ENCODE assay signal across 18 mouse cellular contexts in genomic region chr6:38834727-38835126, GRCm38 (mm10). TPM values are rescaled to one million over a fixed set of nuclear protein-coding genes. Genes with fewer than 3 reads are reported as not detected.
DNase-seq lines count a peak whose midpoint lies in the region; ATAC-seq and TF ChIP-seq lines count a peak whose summit lies in the region.
"Had no signal": no experiment of that assay in that cellular context is flagged by ENCODE, and none has a peak within 500 bp of the region (broad histone marks: within the 10 kb centered on the region; RNA-seq: fewer than 3 reads in every experiment).

No protein-coding gene starts in this region.

- TF ChIP-seq EP300 in liver, embryonic 14.5 days (IDR thresholded peaks at IDR 0.05; ENCODE audit: low read depth) = no peak

- H3K9me3 ChIP-seq in heart, embryonic 10.5 days = no peaks in the 10 kb centered on the region
- no peaks in the 10 kb centered on the region for H3K9me3 ChIP-seq in liver, embryonic 14.5 days (ENCODE audit: control insufficient read depth, low read length)
- H3K9me3 ChIP-seq: kidney, embryonic 15.5 days had no signal

- H3K4me2 ChIP-seq in liver, embryonic 14.5 days (ENCODE audit: low read depth) = peak overlapping the region; percentile 64
- H3K4me2 ChIP-seq: kidney, embryonic 15.5 days had no signal

- H3K27ac ChIP-seq in heart, embryonic 10.5 days = peak overlapping the region; percentile 69
- H3K27ac ChIP-seq in liver, embryonic 14.5 days = peak overlapping the region; percentile 81
- H3K27ac ChIP-seq: kidney, embryonic 15.5 days; stomach, postnatal 0 days had no signal

- H3K9ac ChIP-seq in liver, embryonic 14.5 days (replicated peaks) = peak overlapping the region; percentile 35
- H3K9ac ChIP-seq: forebrain, postnatal 0 days; kidney, embryonic 15.5 days had no signal

- peaks cover 63% of the 10 kb centered on the region for H3K4me1 ChIP-seq in heart, embryonic 10.5 days
- peaks cover 52 to 58% of the 10 kb centered on the region in 2 experiments for H3K4me1 ChIP-seq in liver, embryonic 14.5 days (replicated peaks; ENCODE audit: control insufficient read depth in 2 of 2, insufficient read depth in 2 of 2, low read length in 1 of 2)

- WGBS in heart, embryonic 10.5 days = 65% methylated on average over 2 of the region's 2 CpGs
- 14% methylated on average over 2 of the region's 2 CpGs for WGBS in liver, embryonic 14.5 days (ENCODE audit: insufficient replicate concordance)

- H3K36me3 ChIP-seq in heart, embryonic 10.5 days = peaks cover 5% of the 10 kb centered on the region; the same call in 1 of the 2 replicates
- H3K36me3 ChIP-seq in liver, embryonic 14.5 days (replicated peaks; ENCODE audit: control insufficient read depth, insufficient read depth, low read depth) = peaks cover 36% of the 10 kb centered on the region

- peak; percentile 35 for ATAC-seq in common myeloid progenitor, adult 5-6 weeks (replicated peaks; ENCODE audit: low read depth, poor library complexity, severe bottlenecking)
- ATAC-seq in liver, embryonic 14.5 days (ENCODE audit: insufficient read depth) = peak; percentile 58
- ATAC-seq: forebrain, postnatal 0 days; hindbrain, embryonic 16.5 days; intestine, postnatal 0 days; midbrain, embryonic 16.5 days had no signal

- no peak overlapping the region for H3K4me3 ChIP-seq in heart, embryonic 10.5 days
- H3K4me3 ChIP-seq in liver, embryonic 14.5 days (ENCODE audit: insufficient read depth in 1 of 2, low read depth in 2 of 2, low read length in 2 of 2) = no peak overlapping the region
- H3K4me3 ChIP-seq: kidney, embryonic 15.5 days had no signal

- TF ChIP-seq CTCF in liver, embryonic 14.5 days (IDR thresholded peaks at IDR 0.05; ENCODE audit: low read depth) = no peak

- DNase-seq in heart, embryonic 10.5 days (ENCODE audit: low spot score) = no peak
- no peak for DNase-seq in heart, postnatal 4 days
- peak; percentile 29 for DNase-seq in CD4-positive helper T cell, adult 2 months (ENCODE audit: low read depth, low spot score)
- peak in 1 of 3 experiments; percentile 24 for DNase-seq in liver, embryonic 14.5 days (ENCODE audit: low read depth in 3 of 3, low spot score in 3 of 3)
- DNase-seq in ovary, postnatal 10 days (ENCODE audit: low spot score) = no peak
- DNase-seq in right cerebral cortex, adult 2 months (ENCODE audit: low spot score in 2 of 2) = no peak
- no peak for DNase-seq in spleen, adult 18-20 months
- DNase-seq: cerebellum, adult 9-10 months; forebrain, postnatal 0 days; lung, adult 2 months; right cerebral cortex, postnatal 4 days had no signal

- H3K27me3 ChIP-seq in heart, embryonic 10.5 days (ENCODE audit: insufficient read depth, poor library complexity, severe bottlenecking) = no peaks in the 10 kb centered on the region
- H3K27me3 ChIP-seq in liver, embryonic 14.5 days (ENCODE audit: control insufficient read depth, insufficient read depth, low read length) = no peaks in the 10 kb centered on the region
- H3K27me3 ChIP-seq: CH12.LX; kidney, embryonic 15.5 days had no signal

RNA-seq across cellular contexts. Expression of gene Tbxas1, which starts 40.5 kb away (rescaled TPM):
- 1.4 and 1.5 TPM in 2 replicates for polyA plus RNA-seq in heart, embryonic 10.5 days (2016; fragmentation: Nextera tagmentation; extraction: Ambion mirVana)
- total RNA-seq in heart, postnatal 4 days (2021) = 1 to 10 TPM in 1 of 2 experiments, under 1 TPM in 1; 0.72 to 1.2 TPM
- total RNA-seq in common myeloid progenitor, adult 5-6 weeks (2017) = 23.1 and 33.0 TPM in 2 replicates
- polyA plus RNA-seq in liver, embryonic 14.5 days (2012; rRNA removed) = 4.5 and 5.1 TPM in 2 replicates
- polyA plus RNA-seq in liver, embryonic 14.5 days (2014; fragmentation: Nextera tagmentation; extraction: Ambion mirVana) = 6.3 and 8.4 TPM in 2 replicates
- total RNA-seq: CH12.LX had no signal

RNA-seq across cellular contexts. Expression of gene Hipk2, which starts 41.2 kb away (rescaled TPM):
- 15.9 and 20.1 TPM in 2 replicates for polyA plus RNA-seq in heart, embryonic 10.5 days (2016; fragmentation: Nextera tagmentation; extraction: Ambion mirVana)
- 10 to 100 TPM; 73.4 to 75.5 TPM for total RNA-seq in heart, postnatal 4 days (2021)
- 10.3 and 16.4 TPM in 2 replicates for total RNA-seq in common myeloid progenitor, adult 5-6 weeks (2017)
- polyA plus RNA-seq in liver, embryonic 14.5 days (2012; rRNA removed) = 10.7 and 12.3 TPM in 2 replicates
- 13.0 and 15.5 TPM in 2 replicates for polyA plus RNA-seq in liver, embryonic 14.5 days (2014; fragmentation: Nextera tagmentation; extraction: Ambion mirVana)

Comparison
In these comparisons a context has a peak if more than half of its experiments do, and no peak if none do; other contexts are left out.
1. RNA of gene Tbxas1, which starts 40.5 kb away (total RNA-seq): 23.1 to 33.0 TPM in common myeloid progenitor, adult 5-6 weeks; 0.72 to 1.2 TPM in heart, postnatal 4 days; every median in the first group is over 10 times any median in the second.